Mouse (Mus musculus) kidney, embryonic 15.5 days (tissue): ENCODE results near the gene Purb. TPM values are rescaled to one million over a fixed set of nuclear protein-coding genes. Genes with fewer than 3 reads are reported as not detected.

Experiments used
- ATAC-seq: fragments of 200-750 bp; cut with Nextera tagmentation; replicated peaks from 2 replicates; pipeline ENCODE4 v1.8.0; 2017; ENCODE audit warnings: moderate TSS enrichment; ENCODE audit not compliant: low FRiP score
- H3K27ac ChIP-seq: fragments of 300-500 bp; sonication (generic); 2 replicates; pipeline ENCODE4 v1.5.1; 2015; ENCODE audit warnings: mild to moderate bottlenecking, inconsistent platforms
- H3K27me3 ChIP-seq: fragments of 300-500 bp; sonication (generic); 2 replicates; pipeline ENCODE4 v1.6.1; 2015; ENCODE audit warnings: inconsistent platforms
- H3K36me3 ChIP-seq: fragments of 300-500 bp; sonication (generic); 2 replicates; pipeline ENCODE4 v1.6.1; 2015; ENCODE audit warnings: inconsistent platforms
- H3K4me1 ChIP-seq: fragments of 300-500 bp; sonication (generic); 2 replicates; pipeline ENCODE4 v1.6.1; 2015; ENCODE audit warnings: inconsistent platforms
- H3K4me2 ChIP-seq: fragments of 300-500 bp; sonication (generic); 2 replicates; pipeline ENCODE4 v1.6.1; 2015; ENCODE audit warnings: moderate library complexity, mild to moderate bottlenecking, inconsistent platforms
- H3K4me3 ChIP-seq: fragments of 300-500 bp; sonication (generic); replicated peaks from 2 replicates; pipeline ENCODE4 v1.5.1; 2015; ENCODE audit warnings: mild to moderate bottlenecking, inconsistent platforms
- H3K9ac ChIP-seq: fragments of 300-500 bp; sonication (generic); 2 replicates; pipeline ENCODE4 v1.6.1; 2015; ENCODE audit warnings: mild to moderate bottlenecking, inconsistent platforms
- H3K9me3 ChIP-seq: fragments of 300-500 bp; sonication (generic); replicated peaks from 2 replicates; pipeline ENCODE4 v1.6.1; 2016; ENCODE audit warnings: inconsistent platforms
- WGBS: fragments of 180-500 bp; shearing (Covaris S2); methylation state at CpG from one replicate; pipeline ENCODE4 v1.1.7; 2015; ENCODE audit warnings: mixed read lengths; 5-methylcytosine and 5-hydroxymethylcytosine counted together
- polyA plus RNA-seq: library from polyadenylated mRNA; unstranded; fragments of >200 nt; fragmentation: Nextera tagmentation; extraction: Ambion mirVana; gene quantifications from 2 replicates; pipeline ENCODE4 v1.2.1, GENCODE M21; 2015

Purb gene
- polyA plus RNA-seq, 1 experiment from 2014 or later: 29.2 TPM

- ATAC-seq: no peak
- Histone ChIP-seq H3K4me1 (peaks cover 4% of the 10 kb centered on the region; the same call in 1 of the 2 replicates), H3K9ac (no peak overlapping the region), H3K27me3 (no peaks in the 10 kb centered on the region), H3K9me3 (no peaks in the 10 kb centered on the region), H3K36me3 (no peaks in the 10 kb centered on the region), H3K4me3 (no peak overlapping the region), H3K27ac (no peak overlapping the region), H3K4me2 (no peak overlapping the region)
- 58% methylated on average over 6 of the region's 6 CpGs for WGBS
Observed at GRCm38 (mm10) chr11:6481669-6482185, 6.0 kb upstream of the Purb start.

- Histone ChIP-seq H3K27ac (no peak overlapping the region), H3K36me3 (no peaks in the 10 kb centered on the region), H3K4me1 (peaks cover 4% of the 10 kb centered on the region; the same call in 1 of the 2 replicates), H3K9ac (no peak overlapping the region), H3K4me3 (no peak overlapping the region), H3K9me3 (no peaks in the 10 kb centered on the region), H3K27me3 (no peaks in the 10 kb centered on the region), H3K4me2 (no peak overlapping the region)
- WGBS: 69% methylated on average over 13 of the region's 13 CpGs
- no peak for ATAC-seq
Observed at GRCm38 (mm10) chr11:6480681-6481405, 5.1 kb upstream of the Purb start.

- Histone ChIP-seq H3K9ac (no peak overlapping the region), H3K27ac (no peak overlapping the region), H3K36me3 (no peaks in the 10 kb centered on the region), H3K4me1 (peaks cover 4% of the 10 kb centered on the region; the same call in 1 of the 2 replicates), H3K27me3 (no peaks in the 10 kb centered on the region), H3K9me3 (no peaks in the 10 kb centered on the region), H3K4me3 (no peak overlapping the region), H3K4me2 (no peak overlapping the region)
- no peak for ATAC-seq
- WGBS: 66% methylated on average over 7 of the region's 7 CpGs
Observed at GRCm38 (mm10) chr11:6480191-6480590, 4.5 kb upstream of the Purb start.

GRCm38 (mm10) chr11:6479231-6479630 is 3.5 kb upstream of the Purb start:
- no peak for ATAC-seq
- Histone ChIP-seq H3K27me3 (no peaks in the 10 kb centered on the region), H3K9me3 (no peaks in the 10 kb centered on the region), H3K4me3 (no peak overlapping the region), H3K4me2 (no peak overlapping the region), H3K27ac (no peak overlapping the region), H3K36me3 (no peaks in the 10 kb centered on the region), H3K9ac (no peak overlapping the region), H3K4me1 (peaks cover 2% of the 10 kb centered on the region)
- 85% methylated on average over 2 of the region's 2 CpGs for WGBS

GRCm38 (mm10) chr11:6477350-6477749 is 1.6 kb upstream of the Purb start:
- no peaks in the 10 kb centered on the region for H3K27me3 ChIP-seq
- H3K9ac ChIP-seq: no peak overlapping the region
- H3K4me2 ChIP-seq: no peak overlapping the region
- H3K27ac ChIP-seq: no peak overlapping the region
- ATAC-seq: no peak
- H3K4me3 ChIP-seq: no peak overlapping the region
- H3K36me3 ChIP-seq: 0 out of 2 replicates have a peak, but pooled peaks cover 4% of the 10 kb centered on the region
- H3K4me1 ChIP-seq: peaks cover 17% of the 10 kb centered on the region
- no peaks in the 10 kb centered on the region for H3K9me3 ChIP-seq
- 97% methylated on average over 1 of the region's 1 CpGs for WGBS

- 66% methylated on average over 6 of the region's 6 CpGs for WGBS
- no peak for ATAC-seq
- Histone ChIP-seq H3K27me3 (no peaks in the 10 kb centered on the region), H3K4me2 (no peak overlapping the region), H3K4me3 (no peak overlapping the region), H3K9me3 (no peaks in the 10 kb centered on the region), H3K4me1 (peaks cover 20% of the 10 kb centered on the region), H3K27ac (no peak overlapping the region), H3K9ac (no peak overlapping the region), H3K36me3 (0 out of 2 replicates have a peak, but pooled peaks cover 4% of the 10 kb centered on the region)
Observed at GRCm38 (mm10) chr11:6476876-6477275, 1.2 kb upstream of the Purb start.

- Histone ChIP-seq H3K27ac (peak overlapping the region; percentile 98), H3K27me3 (no peaks in the 10 kb centered on the region), H3K4me1 (peaks cover 37% of the 10 kb centered on the region), H3K9me3 (no peaks in the 10 kb centered on the region), H3K4me3 (peak overlapping the region; percentile 77), H3K9ac (peak overlapping the region; percentile 92), H3K36me3 (0 out of 2 replicates have a peak, but pooled peaks cover 13% of the 10 kb centered on the region), H3K4me2 (peak overlapping the region; percentile 77)
- under 1% methylated on average over 108 of the region's 109 CpGs for WGBS
- ATAC-seq: peak; percentile 61
Observed at GRCm38 (mm10) chr11:6474874-6475731, 614 bp downstream of the Purb start.

- H3K27me3 ChIP-seq: no peaks in the 10 kb centered on the region
- H3K27ac ChIP-seq: peak overlapping the region; percentile 98
- peaks cover 40% of the 10 kb centered on the region for H3K4me1 ChIP-seq
- H3K36me3 ChIP-seq: peaks cover 16% of the 10 kb centered on the region; the same call in 1 of the 2 replicates
- H3K9me3 ChIP-seq: no peaks in the 10 kb centered on the region
- no peak for ATAC-seq
- H3K4me2 ChIP-seq: peak overlapping the region; percentile 77
- WGBS: 27% methylated on average over 6 of the region's 6 CpGs
- H3K4me3 ChIP-seq: peak overlapping the region; percentile 77
- peak overlapping the region; percentile 92 for H3K9ac ChIP-seq
Observed at GRCm38 (mm10) chr11:6474381-6474780, 1.3 kb downstream of the Purb start.

- H3K9ac ChIP-seq: peak overlapping the region; percentile 39
Observed at GRCm38 (mm10) chr11:6472076-6472475, 3.6 kb downstream of the Purb start.

GRCm38 (mm10) chr11:6471493-6471892 is 4.2 kb downstream of the Purb start:
- Histone ChIP-seq H3K9me3 (no peaks in the 10 kb centered on the region), H3K4me2 (peak overlapping the region; percentile 77), H3K36me3 (peaks cover 29% of the 10 kb centered on the region), H3K4me3 (peak overlapping the region; percentile 41), H3K9ac (peak overlapping the region; percentile 1; the same call in 1 of the 2 replicates), H3K27ac (peak overlapping the region; percentile 38; the same call in 1 of the 2 replicates), H3K27me3 (no peaks in the 10 kb centered on the region), H3K4me1 (peaks cover 46% of the 10 kb centered on the region)
- WGBS: 24% methylated on average over 1 of the region's 1 CpGs
- no peak for ATAC-seq

More at GRCm38 (mm10) chr11:6472076-6472475, 3.6 kb downstream of the Purb start:
- no peak for ATAC-seq
- Histone ChIP-seq H3K36me3 (peaks cover 23% of the 10 kb centered on the region), H3K9me3 (no peaks in the 10 kb centered on the region), H3K27ac (peak overlapping the region; percentile 62), H3K4me3 (peak overlapping the region; percentile 41), H3K4me1 (peaks cover 46% of the 10 kb centered on the region), H3K27me3 (no peaks in the 10 kb centered on the region), H3K4me2 (peak overlapping the region; percentile 77)

GRCm38 (mm10) chr11:6471054-6471453 is 4.7 kb downstream of the Purb start:
- Histone ChIP-seq H3K4me2 (peak overlapping the region; percentile 77), H3K27me3 (no peaks in the 10 kb centered on the region), H3K9me3 (no peaks in the 10 kb centered on the region), H3K4me3 (peak overlapping the region; percentile 41), H3K36me3 (peaks cover 33% of the 10 kb centered on the region), H3K9ac (0 out of 2 replicates have a peak overlapping the region, but pooled peaks have one; percentile 14), H3K4me1 (peaks cover 46% of the 10 kb centered on the region), H3K27ac (0 out of 2 replicates have a peak overlapping the region, but pooled peaks have one; percentile 22)
- no peak for ATAC-seq
- 47% methylated on average over 2 of the region's 2 CpGs for WGBS

- Histone ChIP-seq H3K4me1 (peaks cover 37% of the 10 kb centered on the region), H3K27me3 (no peaks in the 10 kb centered on the region), H3K4me2 (no peak overlapping the region), H3K4me3 (no peak overlapping the region), H3K9ac (no peak overlapping the region), H3K27ac (no peak overlapping the region), H3K9me3 (no peaks in the 10 kb centered on the region), H3K36me3 (peaks cover 41% of the 10 kb centered on the region)
- 87% methylated on average over 2 of the region's 2 CpGs for WGBS
- no peak for ATAC-seq
Observed at GRCm38 (mm10) chr11:6468541-6468940, 7.2 kb downstream of the Purb start.
